Mouse (Mus musculus) gastrocnemius, adult 18-20 months (tissue): ENCODE measurements around the gene Gm5622. TPM values are rescaled to one million over a fixed set of nuclear protein-coding genes. Genes with fewer than 3 reads are reported as not detected.
"Not testable (repeated sequence)": the region's sequence is repeated elsewhere in the genome, so short reads cannot be mapped to it uniquely, and the experiment has no call there.

Source experiments
- DNase-seq: peaks from one replicate; pipeline ENCODE4 v3.0.0; 2021; ENCODE audit warnings: low spot score
- long read RNA-seq, 2 experiments: library from polyadenylated mRNA; stranded (forward); transcript quantifications; one replicate each; pipeline ENCODE4 v2.0.0; 2021
- total RNA-seq, 2 experiments: library from RNA; stranded (reverse); gene quantifications; 2 replicates each; pipeline ENCODE4 v1.2.3; 2021

Gene Gm5622
- total RNA-seq, result not detected
- long read RNA-seq, experiment 1, result 0 reads
- long read RNA-seq, experiment 2, result 0 reads

GRCm38 (mm10) chr14:51552490-51552889 is at the start of gene Gm5622:
Gm5622 (plus strand) TSS chr14:51552790.
- no peak for DNase-seq

- DNase-seq, result no peak
These were observed 45.2 kb upstream of the Gm5622 start for GRCm38 (mm10) chr14:51507416-51507815.

DNA sequence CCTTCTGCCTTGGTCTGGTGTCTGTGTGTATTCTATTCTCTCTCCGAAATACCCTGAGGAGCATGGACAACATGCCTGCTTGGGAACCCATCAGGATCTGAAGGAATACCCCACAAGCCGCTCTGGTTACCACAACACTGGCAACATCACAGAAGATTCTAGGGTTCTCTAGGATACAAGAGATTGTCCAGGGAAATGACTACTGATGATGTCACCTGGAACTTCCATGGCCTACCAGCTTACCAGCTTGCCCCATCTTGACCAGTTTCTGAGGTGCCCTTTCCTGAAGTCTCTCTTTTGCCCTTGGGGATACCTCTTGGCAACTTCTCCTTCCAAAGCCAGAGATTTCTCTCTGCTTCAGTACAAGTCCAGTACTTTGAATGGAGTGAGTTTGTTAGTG is 21.4 kb downstream of the Gm5622 start, which contains the start of gene Gm17175:
Gene Gm17175, minus strand, starts transcription at position 101 of the 400 bp plus-strand sequence.
- not testable (repeated sequence) for DNase-seq

DNA sequence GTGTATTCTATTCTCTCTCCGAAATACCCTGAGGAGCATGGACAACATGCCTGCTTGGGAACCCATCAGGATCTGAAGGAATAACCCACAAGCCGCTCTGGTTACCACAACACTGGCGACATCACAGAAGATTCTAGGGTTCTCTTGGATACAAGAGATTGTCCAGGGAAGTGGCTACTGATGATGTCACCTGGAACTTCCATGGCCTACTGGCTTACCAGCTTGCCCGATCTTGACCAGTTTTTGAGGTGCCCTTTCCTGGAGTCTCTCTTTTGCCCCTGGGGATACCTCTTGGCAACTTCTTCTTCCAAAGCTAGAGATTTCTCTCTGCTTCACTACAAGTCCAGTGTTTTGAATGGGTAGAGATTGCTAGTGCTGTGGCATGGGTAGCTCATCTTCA is 39.4 kb downstream of the Gm5622 start, which contains the start of gene Gm17174:
Gene Gm17174, minus strand, starts transcription at position 101 of the 400 bp plus-strand sequence.
- DNase-seq, result not testable (repeated sequence)

GRCm38 (mm10) chr14:51611210-51611609 is 58.6 kb downstream of the Gm5622 start, which contains the start of gene Gm17078:
Gm17078 (minus strand) TSS chr14:51611310.
- DNase-seq, result no peak

DNA sequence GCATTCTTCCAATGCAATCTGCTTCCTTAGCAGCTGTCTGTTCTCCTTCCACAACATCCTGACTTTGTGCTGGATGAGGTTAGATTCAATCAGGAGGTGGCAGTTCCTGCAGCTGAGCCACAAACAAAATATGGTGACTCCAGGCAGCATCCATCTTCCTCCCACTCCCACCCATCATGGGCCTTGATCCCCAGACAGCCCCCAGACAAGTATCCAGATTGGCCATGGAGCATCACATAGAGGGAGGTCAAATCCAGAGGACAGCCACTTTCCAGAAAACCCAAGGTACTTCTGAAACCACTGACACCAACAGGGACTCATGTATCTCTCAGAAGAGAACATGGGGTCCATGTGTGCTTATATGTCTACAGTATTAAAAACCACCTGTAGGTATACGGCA is 79.8 kb downstream of the Gm5622 start:
- peak; percentile 17 for DNase-seq

- DNase-seq, result not testable (repeated sequence)
These were observed 83.0 kb downstream of the Gm5622 start, which contains the start of gene Gm4181 for GRCm38 (mm10) chr14:51635566-51635965. Gm4181 (minus strand) TSS chr14:51635666.

- DNase-seq, result no peak
These were observed 124.7 kb downstream of the Gm5622 start for GRCm38 (mm10) chr14:51677269-51677668.

DNA sequence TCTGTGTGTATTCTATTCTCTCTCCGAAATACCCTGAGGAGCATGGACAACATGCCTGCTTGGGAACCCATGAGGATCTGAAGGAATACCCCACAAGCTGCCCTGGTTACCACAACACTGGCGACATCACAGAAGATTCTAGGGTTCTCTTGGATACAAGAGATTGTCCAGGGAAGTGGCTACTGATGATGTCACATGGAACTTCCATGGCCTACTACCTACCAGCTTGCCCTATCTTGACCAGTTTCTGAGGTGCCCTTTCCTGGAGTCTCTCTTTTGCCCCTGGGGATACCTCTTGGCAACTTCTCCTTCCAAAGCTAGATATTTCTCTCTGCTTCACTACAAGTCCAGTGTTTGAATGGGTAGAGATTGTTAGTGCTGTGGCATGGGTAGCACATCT is 142.8 kb downstream of the Gm5622 start, which contains the start of gene Gm17079:
Gene Gm17079, minus strand, starts transcription at position 101 of the 400 bp plus-strand sequence.
- not testable (repeated sequence) for DNase-seq

Other genes with a start within 250 kb of the Gm5622 start
- not detected for gene Gm7247, start 191.0 kb upstream of the Gm5622 start, total RNA-seq
- not detected for gene Vmn2r88, start 142.0 kb upstream of the Gm5622 start, total RNA-seq
- not detected for gene Vmn2r89, start 100.9 kb upstream of the Gm5622 start, total RNA-seq
- not detected for gene Gm17175, start 21.3 kb downstream of the Gm5622 start, total RNA-seq
- not detected for gene Gm17174, start 39.3 kb downstream of the Gm5622 start, total RNA-seq
- not detected for gene Gm17078, start 58.5 kb downstream of the Gm5622 start, total RNA-seq
- not detected for gene Gm4181, start 82.9 kb downstream of the Gm5622 start, total RNA-seq
- not detected for gene Gm17079, start 142.7 kb downstream of the Gm5622 start, total RNA-seq
- gene Gm5800, start 164.4 kb downstream of the Gm5622 start, total RNA-seq, result not detected
- not detected for gene Ang4, start 220.8 kb downstream of the Gm5622 start, total RNA-seq
- not detected for gene AY358078, start 247.3 kb downstream of the Gm5622 start, total RNA-seq